Mouse (Mus musculus) E14TG2a.4 (cell line): ENCODE measurements around the gene Rwdd2a.

ENCODE experiments used
- CTCF ChIP-seq: conservative IDR thresholded peaks from 2 replicates; pipeline ENCODE4 v1.5.1; 2014; ENCODE audit warnings: low read length
- NANOG ChIP-seq: IDR thresholded peaks from 2 replicates; pipeline ENCODE4 v1.6.1; 2014; ENCODE audit warnings: borderline replicate concordance, low read length, mixed read lengths
- POU5F1 ChIP-seq: IDR thresholded peaks from 2 replicates; pipeline ENCODE4 v1.6.1; 2014; ENCODE audit warnings: low read length, borderline replicate concordance

DNA sequence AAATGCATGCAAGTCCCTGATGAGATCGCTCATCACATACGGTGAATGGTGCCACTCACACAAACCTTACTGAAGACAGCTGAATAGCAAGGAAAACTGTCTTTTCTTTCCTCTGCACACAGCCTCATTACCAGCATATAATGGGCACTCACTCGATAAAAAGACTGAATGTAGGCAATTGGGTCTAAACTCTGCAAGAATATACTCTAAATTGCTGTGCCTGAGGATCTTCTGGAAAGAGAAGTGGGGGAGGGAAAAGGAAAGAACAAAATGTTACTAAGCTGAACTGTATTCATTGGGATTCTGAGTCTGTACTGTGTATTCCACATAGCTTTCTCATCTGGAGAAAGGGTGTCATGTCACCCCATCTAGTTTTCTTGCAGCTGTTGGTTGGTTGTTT is 28.3 kb upstream of the Rwdd2a start:
- TF ChIP-seq CTCF, result no peak
- no peak for TF ChIP-seq NANOG
- no peak for TF ChIP-seq POU5F1
